Mouse (Mus musculus): ENCODE measurements at regions not wholly inside any gene's neighbourhood (a gene's known extent, or its start where the extent isn't known, plus 50 kb on each side); places are given as distances from the start of the nearest gene placed in this dataset.

- no peak for DNase-seq (ENCODE audit: low spot score in 2 of 2)
Observed at GRCm38 (mm10) chr3:63036691-63037090, 204.6 kb upstream of the Mme start.

DNA sequence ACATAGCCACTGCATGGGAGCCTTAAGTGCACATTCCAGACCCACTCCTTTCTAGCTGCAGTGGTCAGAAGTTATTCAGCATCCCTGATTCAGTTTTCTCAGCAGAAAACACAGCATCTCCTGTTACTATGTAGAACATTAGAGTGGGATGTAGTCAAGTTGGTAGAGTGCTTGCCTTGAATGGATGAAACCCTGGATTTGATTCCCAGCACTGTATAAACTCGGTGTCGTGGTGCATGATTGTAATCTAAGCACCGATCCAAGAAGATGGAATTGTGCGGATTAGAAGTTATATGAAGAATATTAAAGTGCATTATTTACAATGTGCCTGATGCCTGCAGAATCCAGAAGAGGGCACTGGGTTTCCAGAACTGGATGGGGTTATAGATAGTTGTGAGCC, 170.6 kb upstream of the Mme start:
- DNase-seq (ENCODE audit: low spot score in 2 of 2) = no peak

- no peak for DNase-seq (ENCODE audit: low spot score in 2 of 2)
Observed at GRCm38 (mm10) chr3:63073051-63073450, 168.3 kb upstream of the Mme start.

DNA sequence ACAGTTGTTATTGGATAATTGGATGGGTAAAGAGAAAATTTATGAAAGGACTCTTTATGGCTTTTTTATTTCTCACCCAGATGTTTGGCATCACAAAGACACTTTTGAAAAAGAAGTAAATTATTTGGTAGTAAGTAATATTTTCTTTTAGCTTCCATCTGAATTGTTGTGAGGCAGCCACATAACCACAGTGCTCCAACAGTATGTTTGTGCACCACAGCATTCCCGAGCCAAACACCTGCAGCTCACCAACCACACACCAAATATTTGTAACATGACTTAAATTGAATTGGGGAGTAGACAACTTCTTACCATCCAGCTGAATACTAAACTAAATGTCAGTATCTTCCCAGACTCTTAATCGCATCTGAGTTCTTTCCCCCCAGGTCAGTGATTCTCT, 163.2 kb upstream of the Mme start:
- DNase-seq (ENCODE audit: low spot score in 2 of 2) = no peak

GRCm38 (mm10) chr3:63082161-63082560, 159.2 kb upstream of the Mme start:
- DNase-seq (ENCODE audit: low spot score in 2 of 2) = no peak

DNA sequence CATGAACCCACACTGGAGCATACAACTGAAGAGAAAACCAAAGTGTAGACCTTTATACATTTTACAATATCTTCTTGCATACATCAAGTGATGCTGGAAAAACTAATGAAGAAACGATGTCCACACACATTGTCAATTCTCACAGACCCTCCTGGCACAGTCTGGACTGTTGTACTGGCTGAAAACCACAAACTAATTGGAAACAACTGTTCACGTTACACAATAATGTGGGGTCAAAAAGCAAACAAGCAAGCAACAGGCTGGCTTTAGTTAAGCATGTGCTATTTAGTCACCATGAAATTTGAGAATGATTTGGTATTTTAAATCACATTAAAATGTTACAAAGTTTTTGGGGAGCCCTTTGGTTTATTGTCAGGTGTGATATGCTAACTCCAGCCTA, 155.9 kb upstream of the Mme start:
- no peak for DNase-seq (ENCODE audit: low spot score in 2 of 2)

GRCm38 (mm10) chr3:63092901-63093300, 148.4 kb upstream of the Mme start:
- DNase-seq (ENCODE audit: low spot score in 2 of 2) = peak in 1 of 2 experiments; percentile 40

- DNase-seq (ENCODE audit: low spot score in 2 of 2) = no peak
Observed at GRCm38 (mm10) chr3:63115216-63115615, 126.1 kb upstream of the Mme start.

- DNase-seq (ENCODE audit: low spot score in 2 of 2) = no peak
Observed at GRCm38 (mm10) chr3:63131883-63132282, 109.5 kb upstream of the Mme start.

GRCm38 (mm10) chr3:63137391-63138147, 103.8 kb upstream of the Mme start:
- DNase-seq (ENCODE audit: low spot score in 2 of 2) = no peak

GRCm38 (mm10) chr3:63146237-63146636, 95.1 kb upstream of the Mme start:
- DNase-seq (ENCODE audit: low spot score in 2 of 2) = no peak

GRCm38 (mm10) chr3:63182411-63183166, 58.7 kb upstream of the Mme start:
- no peak for DNase-seq (ENCODE audit: low spot score in 2 of 2)

GRCm38 (mm10) chr3:63187836-63188440, 53.4 kb upstream of the Mme start:
- no peak for DNase-seq (ENCODE audit: low spot score in 2 of 2)

All from adrenal gland, adult 18-20 months (tissue).